Mouse (Mus musculus): ENCODE data around the gene Uchl3. TPM values are rescaled to one million over a fixed set of nuclear protein-coding genes. Genes with fewer than 3 reads are reported as not detected.

Uchl3 gene
- 78.6 TPM for polyA plus RNA-seq (2015; fragmentation: Illumina TruSeq; extraction: RNeasy Lipid Tissue Mini Kit (QIAGEN cat#74804); ENCODE audit: low read depth, low replicate concordance)

GRCm38 (mm10) chr14:101653581-101654525, at the start of gene Uchl3:
Gene Uchl3, plus strand, starts transcription at chr14:101653967.

GRCm38 (mm10) chr14:101608519-101609368, 45.0 kb upstream of the Uchl3 start, which contains the start of gene Tbc1d4:
Gene Tbc1d4, minus strand, starts transcription at chr14:101609191.

GRCm38 (mm10) chr14:101640153-101640843, 13.5 kb upstream of the Uchl3 start, which contains the start of gene Commd6:
Gene Commd6, minus strand, starts transcription at chr14:101640686.

GRCm38 (mm10) chr14:101729237-101729971, 75.6 kb downstream of the Uchl3 start, which contains the start of the genes Gm9922 and Lmo7:
Gene Gm9922, minus strand, starts transcription at chr14:101729814.
Gene Lmo7, plus strand, starts transcription at chr14:101729957.

Other genes starting within 250 kb of the Uchl3 start
- gene Tbc1d4, start 44.8 kb upstream of the Uchl3 start, polyA plus RNA-seq (2015; fragmentation: Illumina TruSeq; extraction: RNeasy Lipid Tissue Mini Kit (QIAGEN cat#74804); ENCODE audit: low read depth, low replicate concordance): 9.5 TPM
- gene Commd6, start 13.3 kb upstream of the Uchl3 start, polyA plus RNA-seq (2015; fragmentation: Illumina TruSeq; extraction: RNeasy Lipid Tissue Mini Kit (QIAGEN cat#74804); ENCODE audit: low read depth, low replicate concordance): 94.8 TPM
- gene Gm9922, start 75.8 kb downstream of the Uchl3 start, polyA plus RNA-seq (2015; fragmentation: Illumina TruSeq; extraction: RNeasy Lipid Tissue Mini Kit (QIAGEN cat#74804); ENCODE audit: low read depth, low replicate concordance): not detected
- 35.9 TPM for gene Lmo7, start 76.0 kb downstream of the Uchl3 start, polyA plus RNA-seq (2015; fragmentation: Illumina TruSeq; extraction: RNeasy Lipid Tissue Mini Kit (QIAGEN cat#74804); ENCODE audit: low read depth, low replicate concordance)

Measured in brain, adult 10 weeks (tissue).